Mouse (Mus musculus): ENCODE results near the gene Nipsnap2. TPM values are rescaled to one million over a fixed set of nuclear protein-coding genes. Genes with fewer than 3 reads are reported as not detected.
A peak's percentile ranks its signal among the peaks of the same experiment; 100 is the strongest.
"Not testable (repeated sequence)": the region's sequence is repeated elsewhere in the genome, so short reads cannot be mapped to it uniquely, and the experiment has no call there.

Gene Nipsnap2
- polyA plus RNA-seq, 1 experiment from 2014 or later: 141 TPM

DNA sequence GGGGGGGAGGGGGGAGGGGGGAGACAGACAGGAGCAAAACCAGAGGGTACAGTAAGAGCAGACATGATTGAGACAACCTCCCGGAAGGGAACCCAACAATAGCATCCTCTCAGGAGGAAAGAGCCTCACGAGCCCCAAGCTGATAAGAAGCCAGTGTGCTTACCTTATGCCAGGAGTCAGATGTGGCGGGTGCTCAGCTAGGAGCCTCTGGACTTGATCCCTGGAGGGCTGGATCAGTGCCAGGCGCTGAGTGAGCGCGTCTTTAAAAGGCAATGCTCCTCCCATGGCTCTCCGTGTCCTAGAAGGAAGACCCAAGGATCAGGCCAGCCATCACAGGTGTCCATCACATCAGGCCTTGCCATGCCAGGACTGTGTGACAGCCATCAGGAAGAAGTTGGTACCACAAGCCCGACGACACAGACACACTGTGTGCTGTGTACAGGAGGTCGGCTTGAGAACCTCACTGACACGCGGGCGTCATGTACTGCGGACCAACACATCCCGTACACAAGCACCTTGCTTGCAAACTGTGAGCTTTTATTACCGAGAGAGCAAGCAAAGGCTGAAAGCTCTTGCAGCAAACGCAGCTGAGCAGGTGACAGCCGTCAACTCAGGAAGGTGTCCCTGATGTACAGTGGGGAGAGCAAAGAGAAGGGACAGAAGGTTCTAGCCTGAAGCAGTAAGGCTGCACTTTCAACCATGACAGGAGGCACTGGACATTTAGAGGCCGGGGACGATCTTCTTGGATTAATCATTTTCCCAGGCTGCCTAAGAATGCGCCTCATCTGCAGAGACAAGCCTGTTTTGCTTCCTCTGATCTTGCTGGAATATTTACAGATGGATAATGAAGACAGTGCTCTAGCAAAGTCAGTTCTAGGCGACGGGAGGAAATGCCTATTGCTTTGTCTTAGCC is 45.8 kb downstream of the Nipsnap2 start:
- Histone ChIP-seq H3K4me2 (no peak overlapping the region), H3K27ac (peak overlapping the region; percentile 62), H3K9ac (no peak overlapping the region), H3K36me3 (peaks cover 27% of the 10 kb centered on the region), H3K9me3 (replicated peaks) (no peaks in the 10 kb centered on the region), H3K4me1 (no peaks in the 10 kb centered on the region), H3K27me3 (no peaks in the 10 kb centered on the region), H3K4me3 (replicated peaks) (no peak overlapping the region)
- 85% methylated on average over 23 of the region's 23 CpGs for WGBS
- ATAC-seq (replicated peaks; ENCODE audit: low FRiP score): no peak

- no peak for ATAC-seq (replicated peaks; ENCODE audit: low FRiP score)
- no peak overlapping the region for H3K27ac ChIP-seq
- no peaks in the 10 kb centered on the region for H3K9me3 ChIP-seq (replicated peaks)
- H3K4me2 ChIP-seq: no peak overlapping the region
- no peak overlapping the region for H3K4me3 ChIP-seq (replicated peaks)
- H3K4me1 ChIP-seq: no peaks in the 10 kb centered on the region
- H3K27me3 ChIP-seq: no peaks in the 10 kb centered on the region
- H3K36me3 ChIP-seq: peaks cover 15% of the 10 kb centered on the region
- H3K9ac ChIP-seq: no peak overlapping the region
- 87% methylated on average over 10 of the region's 10 CpGs for WGBS
These were observed 47.6 kb downstream of the Nipsnap2 start for GRCm38 (mm10) chr5:129772433-129772832.

- 70% methylated on average over 4 of the region's 4 CpGs for WGBS
- H3K4me2 ChIP-seq; H3K9me3 ChIP-seq (replicated peaks); H3K27ac ChIP-seq; H3K36me3 ChIP-seq; H3K9ac ChIP-seq; H3K4me3 ChIP-seq (replicated peaks); ATAC-seq (replicated peaks; ENCODE audit: low FRiP score); H3K27me3 ChIP-seq; H3K4me1 ChIP-seq: not testable (repeated sequence)
These were observed 48.5 kb downstream of the Nipsnap2 start for GRCm38 (mm10) chr5:129773330-129773729.

GRCm38 (mm10) chr5:129774661-129775060 is 49.8 kb downstream of the Nipsnap2 start:
- H3K4me3 ChIP-seq (replicated peaks): no peak overlapping the region
- no peaks in the 10 kb centered on the region for H3K36me3 ChIP-seq
- no peak overlapping the region for H3K4me2 ChIP-seq
- peaks cover 14% of the 10 kb centered on the region for H3K4me1 ChIP-seq
- no peak overlapping the region for H3K9ac ChIP-seq
- ATAC-seq (replicated peaks; ENCODE audit: low FRiP score): no peak
- no peaks in the 10 kb centered on the region for H3K9me3 ChIP-seq (replicated peaks)
- 86% methylated on average over 3 of the region's 3 CpGs for whole genome bisulfite sequencing
- H3K27me3 ChIP-seq: no peaks in the 10 kb centered on the region
- H3K27ac ChIP-seq: no peak overlapping the region

DNA sequence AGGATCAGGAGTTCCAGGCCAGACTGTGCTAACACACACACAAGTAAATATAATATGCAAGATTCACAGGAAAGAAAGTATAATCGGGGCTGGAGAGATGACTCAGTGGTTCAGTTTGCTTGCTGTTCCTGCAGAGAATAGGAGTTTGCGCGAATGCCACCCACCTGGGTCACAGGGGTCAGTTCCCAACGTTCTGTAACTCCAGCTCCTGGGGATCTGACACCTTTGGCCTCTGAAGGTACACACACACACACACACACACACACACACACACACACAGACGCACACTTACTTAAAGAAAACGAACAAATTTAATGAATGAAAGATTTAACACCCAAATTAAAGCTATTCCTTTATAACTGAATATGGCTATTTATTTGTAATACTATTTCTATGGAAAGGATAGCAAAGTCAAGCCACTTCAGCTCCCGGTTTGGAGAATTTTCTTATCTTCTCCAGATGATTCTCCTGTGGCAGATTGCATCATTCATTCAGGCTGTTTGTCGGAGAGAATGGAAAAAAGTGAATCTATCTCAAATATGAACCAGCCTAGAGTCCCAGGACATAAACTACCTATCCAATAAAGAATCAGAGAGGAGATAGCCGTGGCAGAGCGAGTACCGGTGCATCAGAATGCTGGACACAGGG is 53.6 kb downstream of the Nipsnap2 start:
- H3K9me3 ChIP-seq (replicated peaks): no peaks in the 10 kb centered on the region
- 33% methylated on average over 11 of the region's 11 CpGs for WGBS
- H3K9ac ChIP-seq: peak overlapping the region; percentile 69
- H3K36me3 ChIP-seq: no peaks in the 10 kb centered on the region
- H3K27me3 ChIP-seq: no peaks in the 10 kb centered on the region
- no peak for ATAC-seq (replicated peaks; ENCODE audit: low FRiP score)
- peak overlapping the region; percentile 90 for H3K4me2 ChIP-seq
- peaks cover 15% of the 10 kb centered on the region for H3K4me1 ChIP-seq
- H3K4me3 ChIP-seq (replicated peaks): peak overlapping the region; percentile 63
- H3K27ac ChIP-seq: peak overlapping the region; percentile 66

- H3K9me3 ChIP-seq (replicated peaks): no peaks in the 10 kb centered on the region
- ATAC-seq (replicated peaks; ENCODE audit: low FRiP score): peak; percentile 95
- H3K27ac ChIP-seq: peak overlapping the region; percentile 66
- peak overlapping the region; percentile 63 for H3K4me3 ChIP-seq (replicated peaks)
- no peaks in the 10 kb centered on the region for H3K36me3 ChIP-seq
- H3K9ac ChIP-seq: peak overlapping the region; percentile 69
- H3K27me3 ChIP-seq: no peaks in the 10 kb centered on the region
- H3K4me1 ChIP-seq: peaks cover 15% of the 10 kb centered on the region
- H3K4me2 ChIP-seq: peak overlapping the region; percentile 90
- 1% methylated on average over 32 of the region's 32 CpGs for WGBS
These were observed 54.3 kb downstream of the Nipsnap2 start for GRCm38 (mm10) chr5:129778996-129779716.

- ATAC-seq (replicated peaks; ENCODE audit: low FRiP score): no peak
- H3K4me3 ChIP-seq (replicated peaks): no peak overlapping the region
- 90% methylated on average over 3 of the region's 3 CpGs for WGBS
- H3K27me3 ChIP-seq: no peaks in the 10 kb centered on the region
- H3K4me2 ChIP-seq: no peak overlapping the region
- peaks cover 15% of the 10 kb centered on the region for H3K4me1 ChIP-seq
- no peaks in the 10 kb centered on the region for H3K9me3 ChIP-seq (replicated peaks)
- no peak overlapping the region for H3K27ac ChIP-seq
- H3K9ac ChIP-seq: no peak overlapping the region
- no peaks in the 10 kb centered on the region for H3K36me3 ChIP-seq
These were observed 55.3 kb downstream of the Nipsnap2 start for GRCm38 (mm10) chr5:129780131-129780530.

DNA sequence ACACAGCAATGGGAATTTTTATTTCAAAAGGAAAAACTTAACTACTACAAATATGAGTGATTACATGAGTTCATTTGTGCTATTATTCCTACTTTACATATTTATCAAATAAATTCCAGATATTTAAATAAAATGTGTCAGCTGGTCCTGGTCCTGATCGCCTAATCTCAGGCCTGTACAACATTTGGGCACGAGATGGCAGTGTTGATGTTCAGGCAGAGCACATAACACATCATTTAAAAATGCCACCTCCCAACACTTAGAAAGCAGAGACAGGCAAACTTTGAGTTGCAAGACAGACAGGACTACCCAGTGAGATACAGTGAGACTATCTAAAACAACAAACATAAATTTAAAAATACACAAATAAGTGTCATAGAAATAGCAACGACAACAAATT is 57.3 kb downstream of the Nipsnap2 start:
- no peaks in the 10 kb centered on the region for H3K27me3 ChIP-seq
- H3K4me2 ChIP-seq: no peak overlapping the region
- H3K9me3 ChIP-seq (replicated peaks): no peaks in the 10 kb centered on the region
- no peak overlapping the region for H3K4me3 ChIP-seq (replicated peaks)
- no peaks in the 10 kb centered on the region for H3K36me3 ChIP-seq
- 50% methylated on average over 3 of the region's 3 CpGs for WGBS
- no peak overlapping the region for H3K9ac ChIP-seq
- no peak for ATAC-seq (replicated peaks; ENCODE audit: low FRiP score)
- H3K27ac ChIP-seq: no peak overlapping the region
- H3K4me1 ChIP-seq: peaks cover 23% of the 10 kb centered on the region

- ATAC-seq (replicated peaks; ENCODE audit: low FRiP score): no peak
- Histone ChIP-seq H3K36me3 (peaks cover 20% of the 10 kb centered on the region), H3K27ac (no peak overlapping the region)
These were observed 60.5 kb downstream of the Nipsnap2 start for GRCm38 (mm10) chr5:129785235-129785870.

GRCm38 (mm10) chr5:129786161-129786560 is 61.3 kb downstream of the Nipsnap2 start:
- peak overlapping the region; percentile 100 for H3K27ac ChIP-seq
- peak overlapping the region; percentile 91 for H3K4me3 ChIP-seq (replicated peaks)
- H3K4me2 ChIP-seq: peak overlapping the region; percentile 71
- WGBS: 79% methylated on average over 6 of the region's 6 CpGs
- H3K27me3 ChIP-seq: no peaks in the 10 kb centered on the region
- H3K4me1 ChIP-seq: peaks cover 28% of the 10 kb centered on the region
- H3K9me3 ChIP-seq (replicated peaks): no peaks in the 10 kb centered on the region
- H3K9ac ChIP-seq: peak overlapping the region; percentile 94
- peaks cover 27% of the 10 kb centered on the region for H3K36me3 ChIP-seq
- no peak for ATAC-seq (replicated peaks; ENCODE audit: low FRiP score)

More at GRCm38 (mm10) chr5:129785235-129785870, 60.5 kb downstream of the Nipsnap2 start:
- no peak overlapping the region for H3K4me3 ChIP-seq (replicated peaks)
- H3K9me3 ChIP-seq (replicated peaks): no peaks in the 10 kb centered on the region
- WGBS: 87% methylated on average over 5 of the region's 5 CpGs
- H3K27me3 ChIP-seq: no peaks in the 10 kb centered on the region
- peaks cover 28% of the 10 kb centered on the region for H3K4me1 ChIP-seq
- no peak overlapping the region for H3K9ac ChIP-seq
- H3K4me2 ChIP-seq: no peak overlapping the region

GRCm38 (mm10) chr5:129786818-129787790 is 62.2 kb downstream of the Nipsnap2 start, which contains the start of gene Psph:
Gene Psph (minus strand): TSS chr5:129787449.
- H3K4me3 ChIP-seq (replicated peaks): peak within 1 kb of the TSS; percentile 91
- H3K36me3 ChIP-seq: peaks cover 36% of the 10 kb centered on the region
- H3K9ac ChIP-seq: peak within 1 kb of the TSS; percentile 94
- ATAC-seq (replicated peaks; ENCODE audit: low FRiP score): peak; percentile 99
- peak within 1 kb of the TSS; percentile 71 for H3K4me2 ChIP-seq
- no peaks in the 10 kb centered on the region for H3K27me3 ChIP-seq
- no peaks in the 10 kb centered on the region for H3K9me3 ChIP-seq (replicated peaks)
- H3K4me1 ChIP-seq: peaks cover 28% of the 10 kb centered on the region
- under 1% methylated on average over 73 of the region's 73 CpGs for WGBS
- peak within 1 kb of the TSS; percentile 100 for H3K27ac ChIP-seq

All from kidney, embryonic 15.5 days (tissue).